Mouse (Mus musculus) heart, adult 8-10 months (tissue): ENCODE measurements at regions not wholly inside any gene's neighbourhood (a gene's known extent, or its start where the extent isn't known, plus 50 kb on each side); places are given as distances from the start of the nearest gene placed in this dataset.
A peak's percentile ranks its signal among the peaks of the same experiment; 100 is the strongest.

Experiments
- DNase-seq: peaks from one replicate; pipeline ENCODE4 v3.0.0; 2022; ENCODE audit warnings: low spot score

DNA sequence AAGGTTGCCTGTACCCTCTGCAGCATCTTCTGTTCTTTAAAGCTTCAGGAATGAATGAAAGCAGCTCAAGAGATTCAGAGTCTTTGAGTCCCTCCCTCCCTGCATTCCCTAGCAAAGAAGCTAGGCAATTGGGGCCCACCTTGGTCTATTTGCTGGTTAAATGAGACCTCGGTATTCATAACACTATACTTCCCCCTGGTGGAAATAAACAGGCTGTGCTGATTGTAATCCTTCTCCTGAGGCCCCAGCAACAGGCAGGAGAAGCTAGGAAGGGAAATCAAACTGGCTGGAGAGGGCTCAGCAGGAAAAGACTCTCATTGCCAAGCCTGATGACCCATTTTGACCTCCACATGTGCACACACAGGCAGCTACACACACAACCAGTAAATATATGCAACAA is 137.1 kb downstream of the Sh3bp4 start:
- DNase-seq: no peak

DNA sequence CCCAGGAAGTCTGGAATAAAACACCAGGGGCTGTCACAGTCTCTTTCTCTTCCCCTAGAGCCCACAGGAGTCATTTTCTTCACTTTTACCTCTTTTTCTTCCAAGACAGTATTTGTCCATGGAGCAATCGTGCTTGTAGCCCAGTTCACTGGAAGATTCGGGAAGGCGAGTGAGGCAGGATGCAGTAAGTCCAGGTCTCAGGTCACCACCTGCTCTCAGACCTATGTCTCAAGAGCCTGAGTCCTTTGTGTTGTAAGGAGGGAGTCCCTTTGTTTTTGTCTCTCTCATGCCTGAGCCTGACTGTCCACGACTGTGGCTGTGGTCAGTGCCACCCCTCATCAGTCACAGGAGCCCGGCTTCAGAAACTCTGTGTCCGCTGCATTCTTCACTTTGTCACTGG is 140.9 kb downstream of the Sh3bp4 start:
- DNase-seq: no peak

DNA sequence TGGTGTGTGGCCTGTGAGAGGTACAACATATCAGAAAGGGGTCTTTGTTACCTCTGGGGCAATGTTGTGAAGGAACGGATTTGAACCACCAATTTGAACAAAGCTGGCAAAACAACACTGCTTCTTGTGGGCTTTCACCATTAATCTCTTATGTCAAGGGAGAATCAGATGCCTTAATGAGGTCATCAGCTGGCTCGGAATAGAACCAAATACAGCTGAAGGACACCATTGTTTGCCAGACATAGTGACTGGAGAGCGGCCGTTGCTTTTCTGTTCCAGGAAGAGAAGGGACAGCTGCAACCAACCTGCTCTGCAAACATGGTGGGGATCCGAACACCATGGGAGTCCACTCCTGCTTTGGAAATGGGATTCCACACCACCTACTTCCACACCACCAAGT is 158.2 kb downstream of the Sh3bp4 start:
- DNase-seq: no peak

DNA sequence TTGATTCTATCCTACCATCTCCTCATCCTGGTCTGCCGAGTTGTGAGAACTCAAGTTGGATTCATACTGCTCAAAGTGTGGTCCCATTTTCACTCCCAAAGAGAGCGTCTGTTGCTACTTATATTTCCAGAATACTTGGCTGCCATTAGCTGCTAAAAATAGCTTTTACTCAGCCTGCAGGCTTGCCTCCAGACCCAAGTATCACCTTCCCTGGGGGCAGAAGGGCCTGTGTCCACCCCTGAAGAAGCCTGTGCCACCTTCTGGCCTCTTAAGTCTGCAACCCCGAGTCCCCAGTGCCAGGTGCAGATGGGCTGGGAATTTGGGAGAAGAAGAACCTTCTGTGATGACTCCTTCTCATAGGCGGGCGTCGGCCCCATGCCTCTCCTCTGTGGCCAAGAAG is 161.5 kb downstream of the Sh3bp4 start:
- no peak for DNase-seq

DNA sequence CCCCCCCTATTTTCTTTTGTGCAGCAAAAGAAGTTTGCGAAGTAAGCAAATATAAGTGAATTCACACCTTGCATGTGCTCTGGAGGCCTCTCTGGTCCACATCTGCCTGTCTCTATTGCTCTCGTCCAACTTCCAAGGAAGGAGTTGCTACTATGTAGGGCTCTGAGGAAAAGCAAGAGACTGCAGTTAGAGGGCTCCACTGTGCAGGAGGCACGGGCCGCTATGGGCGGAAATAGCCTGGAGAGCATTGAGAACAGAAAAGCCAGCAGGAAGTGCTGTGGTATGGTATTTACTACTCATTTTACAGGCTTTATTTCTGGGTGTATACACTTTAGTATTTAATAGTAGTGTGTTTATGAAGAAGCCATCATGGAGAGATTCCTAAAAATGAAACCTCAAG is 162.2 kb downstream of the Sh3bp4 start:
- no peak for DNase-seq

DNA sequence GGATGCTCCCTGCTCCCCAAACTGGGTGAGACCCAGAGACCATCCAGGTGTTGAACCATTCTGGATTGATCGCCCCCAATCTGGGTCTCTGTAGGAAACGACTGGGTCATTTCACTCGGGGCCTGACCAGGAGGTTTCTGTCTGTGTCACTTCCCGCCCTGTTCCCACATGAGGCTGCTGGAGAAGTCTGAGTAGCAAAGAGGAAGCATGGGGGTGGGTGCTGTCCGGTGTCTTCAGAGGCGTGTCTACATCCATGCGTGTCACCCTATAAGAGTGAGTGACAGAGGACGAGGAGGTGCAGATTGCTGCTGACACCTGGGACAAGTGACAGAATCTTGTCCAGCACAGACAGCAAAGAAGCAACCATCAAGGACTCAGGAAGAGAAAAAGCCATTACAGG is 164.7 kb downstream of the Sh3bp4 start:
- no peak for DNase-seq

DNA sequence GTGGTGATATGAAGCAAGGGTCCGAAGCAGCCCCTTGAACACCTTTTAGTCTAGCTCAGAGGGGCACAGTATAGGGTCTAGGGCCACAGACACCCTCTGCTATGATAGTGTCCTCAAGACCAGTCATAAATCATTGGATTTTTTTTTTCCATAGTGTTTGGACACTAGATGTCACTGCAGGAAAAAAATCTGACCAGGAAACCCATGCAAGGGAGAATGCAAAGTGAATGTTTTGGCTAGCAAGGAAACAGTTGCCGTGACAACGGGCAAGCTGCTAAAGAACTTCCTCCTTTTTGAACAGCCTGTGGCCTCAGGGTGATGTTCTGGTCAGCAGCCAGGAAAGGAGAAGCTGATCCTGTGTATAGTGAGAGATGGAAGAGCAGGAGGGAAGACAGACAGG is 165.1 kb downstream of the Sh3bp4 start:
- peak; percentile 76 for DNase-seq

DNA sequence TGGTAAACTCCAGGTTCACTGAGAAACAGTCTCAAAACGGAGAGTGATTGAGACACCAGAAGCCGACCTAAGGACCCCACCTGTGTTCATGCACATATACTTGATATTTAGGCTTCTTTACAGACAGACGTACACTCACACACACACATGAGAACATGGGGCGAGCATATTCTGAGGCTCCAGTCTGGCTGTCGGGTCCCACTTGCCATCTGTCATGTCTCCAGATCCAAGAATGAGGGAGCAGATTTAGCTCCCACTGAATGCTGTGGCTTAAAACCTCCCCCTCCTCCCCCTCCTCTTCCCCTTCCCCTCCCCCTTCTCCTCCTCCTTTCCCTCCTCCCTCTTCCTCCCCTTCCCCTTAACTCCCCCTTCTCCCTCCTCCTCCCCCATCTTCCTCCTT is 167.5 kb downstream of the Sh3bp4 start:
- DNase-seq: no peak

DNA sequence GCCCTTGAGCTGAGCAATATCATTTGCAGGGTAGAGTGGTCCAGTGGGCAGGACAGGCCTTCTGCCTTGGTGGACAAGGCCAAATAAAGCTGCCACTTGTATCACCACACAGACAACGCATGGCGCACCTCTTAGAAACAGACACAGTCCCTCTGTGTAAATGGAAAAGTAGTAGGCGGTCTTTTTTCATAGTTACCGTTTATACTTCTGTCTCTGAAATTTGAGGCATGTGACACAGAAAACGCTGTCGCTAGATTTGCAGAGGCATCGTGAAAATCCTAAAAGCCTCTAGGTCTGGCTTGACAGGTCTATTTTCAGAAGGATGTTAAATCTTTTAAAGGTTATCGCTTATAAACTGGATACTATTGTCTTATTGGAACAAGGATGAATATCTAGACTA is 174.4 kb downstream of the Sh3bp4 start:
- no peak for DNase-seq

DNA sequence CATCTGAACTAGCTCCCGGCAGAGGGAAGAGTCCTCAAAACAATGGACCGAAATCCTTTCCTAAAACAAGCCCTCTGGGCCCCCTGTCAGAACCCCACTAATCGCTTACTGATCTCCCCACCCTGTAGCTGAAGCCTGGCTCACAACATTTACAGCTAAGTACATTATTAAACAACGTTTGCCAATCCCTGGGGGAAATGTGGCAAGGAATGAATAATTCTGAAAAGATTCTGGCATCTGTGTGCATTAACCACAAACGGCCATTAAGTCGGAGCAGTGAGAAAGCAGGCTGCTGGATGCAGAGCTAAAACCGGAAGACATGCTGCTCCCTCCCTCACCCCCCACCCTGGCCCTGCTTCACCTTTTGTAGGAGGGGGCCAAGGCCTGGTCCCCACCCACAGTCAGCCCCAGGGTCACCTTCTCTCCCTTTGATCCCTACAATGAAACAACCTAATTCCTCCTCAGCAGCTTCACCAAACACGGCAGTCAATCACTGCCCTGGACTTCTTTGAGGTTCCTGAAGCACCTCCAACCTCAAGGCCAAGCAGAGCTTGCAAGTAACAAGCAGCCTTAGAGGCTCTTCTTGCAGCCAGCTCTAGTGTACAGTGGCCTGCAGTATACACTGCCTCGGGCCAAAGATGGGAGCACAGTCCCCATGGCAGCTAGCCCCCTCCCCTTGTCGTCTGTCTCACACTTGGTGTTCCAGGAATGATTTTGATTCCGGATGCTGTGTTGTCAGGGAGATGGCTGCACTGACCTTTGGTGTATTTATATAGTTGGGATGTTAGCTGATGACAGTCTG is 175.2 kb downstream of the Sh3bp4 start:
- DNase-seq: no peak

DNA sequence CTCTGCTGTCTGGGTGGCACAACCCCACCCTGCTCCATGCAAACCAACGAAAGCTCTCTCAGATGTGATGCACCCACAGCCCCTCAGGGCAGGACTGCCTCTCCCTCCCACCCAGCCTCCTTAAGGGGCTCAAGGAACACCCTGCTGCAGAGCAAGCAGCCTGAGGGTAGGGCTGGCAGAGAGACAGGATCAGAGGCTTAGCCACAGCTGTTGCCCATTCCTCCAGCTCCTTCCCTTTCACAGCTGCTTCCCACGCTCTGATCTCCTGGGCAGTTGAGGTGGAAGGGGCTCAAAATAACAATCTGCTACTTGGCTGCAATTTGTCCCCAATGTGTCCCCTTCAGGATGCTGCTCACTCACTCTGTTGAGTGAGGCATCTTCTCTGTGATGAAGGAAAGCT is 181.5 kb downstream of the Sh3bp4 start:
- no peak for DNase-seq

DNA sequence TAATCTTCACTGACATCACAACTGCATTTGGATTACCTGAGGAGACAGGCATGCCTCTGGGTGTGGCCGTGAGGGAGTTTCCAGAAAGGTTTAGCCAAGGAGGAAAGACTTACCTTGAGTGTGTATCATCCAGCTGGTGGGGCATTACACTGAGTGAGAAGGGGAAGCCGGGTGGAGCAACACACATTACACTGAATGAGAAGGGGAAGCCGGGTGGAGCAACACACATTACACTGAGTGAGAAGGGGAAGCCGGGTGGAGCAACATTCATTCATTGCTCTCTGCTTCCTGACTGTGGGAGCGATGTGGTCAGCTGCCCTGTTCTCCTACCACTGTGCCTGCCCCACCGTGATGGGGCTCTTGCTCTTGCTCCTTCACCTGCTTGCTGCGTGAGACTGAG is 182.3 kb downstream of the Sh3bp4 start:
- no peak for DNase-seq

DNA sequence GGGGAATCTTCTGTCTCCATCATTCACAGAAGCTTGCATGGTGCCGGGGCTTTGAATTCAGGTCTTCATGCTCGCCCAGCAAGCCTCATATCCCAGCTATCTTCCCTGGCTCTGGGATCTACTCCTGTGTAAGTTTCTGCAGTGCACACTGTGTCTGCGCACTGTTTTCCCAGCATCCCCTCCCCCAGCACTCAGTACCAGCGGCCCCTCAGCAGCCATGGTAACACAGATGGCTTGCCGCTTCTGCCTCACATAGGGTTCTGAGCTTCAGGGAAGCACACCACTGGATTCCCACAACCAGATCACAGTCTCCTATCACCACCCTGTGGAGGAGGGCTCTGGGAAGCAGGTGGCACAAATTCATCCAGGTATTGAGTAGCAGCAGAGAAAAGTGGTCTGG is 187.7 kb downstream of the Sh3bp4 start:
- DNase-seq: no peak

DNA sequence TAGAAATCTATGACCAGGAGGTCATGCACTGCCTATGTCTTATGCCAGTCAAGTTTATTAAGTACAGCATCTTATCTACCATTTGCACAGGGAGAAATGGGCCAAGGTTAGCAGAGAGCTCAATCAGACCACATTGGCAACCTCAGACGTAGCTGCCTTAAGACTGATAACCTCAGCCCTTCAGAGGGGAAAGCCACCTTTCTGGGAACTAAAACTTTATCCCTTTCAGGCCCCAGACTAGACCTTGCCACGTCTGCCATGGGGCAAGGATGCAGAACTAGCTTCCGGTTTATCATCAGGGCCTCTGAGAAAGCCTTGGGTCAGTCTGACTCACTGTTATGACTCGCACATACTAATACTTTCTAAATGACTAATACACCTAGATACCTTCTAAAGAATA is 188.8 kb upstream of the Agap1 start:
- DNase-seq: no peak

DNA sequence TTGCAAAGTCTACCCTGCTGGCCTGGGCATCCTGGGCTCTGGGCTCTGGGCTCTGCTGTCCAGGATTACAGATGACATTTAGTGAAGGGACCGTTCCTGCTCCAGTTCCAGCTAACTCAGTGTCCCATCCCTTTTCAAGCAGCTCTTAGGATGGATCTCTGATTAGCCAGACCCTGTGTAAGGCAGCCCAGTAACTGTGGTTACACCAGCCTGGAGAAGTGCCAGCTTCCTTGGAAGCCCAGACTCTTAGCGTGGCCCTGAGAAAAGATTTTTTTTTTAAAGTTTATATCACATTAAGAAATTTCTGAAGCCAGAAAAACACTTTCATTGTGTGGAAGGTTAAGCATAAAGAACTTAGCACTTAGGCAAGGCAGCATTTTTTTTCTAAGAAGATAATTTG is 185.8 kb upstream of the Agap1 start:
- DNase-seq: no peak

DNA sequence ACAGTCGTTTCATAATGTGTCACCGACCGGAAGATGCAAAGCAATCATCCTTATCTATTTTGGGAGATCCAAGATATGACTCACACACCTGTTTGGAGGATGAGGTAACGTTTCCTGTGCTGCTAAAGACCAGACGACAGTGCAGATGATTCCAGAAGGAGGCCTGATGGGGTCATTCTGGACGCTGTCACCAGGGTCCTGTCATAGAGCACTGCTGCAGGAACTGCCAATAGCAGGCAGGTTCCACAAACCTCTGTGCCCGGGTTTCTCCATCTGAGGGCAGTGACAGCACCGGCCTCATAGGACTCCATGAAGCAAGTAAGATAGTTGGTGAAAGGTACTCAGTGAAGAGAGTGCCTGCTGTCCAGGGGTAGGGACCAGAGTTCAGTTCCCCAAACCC is 182.9 kb upstream of the Agap1 start:
- DNase-seq: no peak

DNA sequence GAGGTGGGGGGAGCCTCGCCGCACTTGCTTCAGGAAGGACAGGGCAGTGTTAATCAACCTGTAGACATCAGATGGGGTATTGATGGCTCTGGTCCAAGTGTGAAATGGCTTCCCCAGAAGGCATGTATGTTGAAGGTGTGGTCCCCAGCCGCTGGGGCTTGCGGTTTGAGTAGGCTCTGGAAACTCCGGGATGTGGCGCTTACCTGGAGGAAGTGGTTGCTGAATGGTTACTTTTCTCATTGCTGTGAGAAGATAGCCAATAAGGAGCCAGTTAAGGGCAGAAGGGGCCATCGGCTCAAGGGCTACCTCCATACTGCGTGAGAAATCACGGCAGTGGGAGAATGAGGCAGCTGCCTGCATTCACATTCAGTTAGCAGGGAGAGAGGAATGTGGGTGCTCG is 181.6 kb upstream of the Agap1 start:
- DNase-seq: no peak

DNA sequence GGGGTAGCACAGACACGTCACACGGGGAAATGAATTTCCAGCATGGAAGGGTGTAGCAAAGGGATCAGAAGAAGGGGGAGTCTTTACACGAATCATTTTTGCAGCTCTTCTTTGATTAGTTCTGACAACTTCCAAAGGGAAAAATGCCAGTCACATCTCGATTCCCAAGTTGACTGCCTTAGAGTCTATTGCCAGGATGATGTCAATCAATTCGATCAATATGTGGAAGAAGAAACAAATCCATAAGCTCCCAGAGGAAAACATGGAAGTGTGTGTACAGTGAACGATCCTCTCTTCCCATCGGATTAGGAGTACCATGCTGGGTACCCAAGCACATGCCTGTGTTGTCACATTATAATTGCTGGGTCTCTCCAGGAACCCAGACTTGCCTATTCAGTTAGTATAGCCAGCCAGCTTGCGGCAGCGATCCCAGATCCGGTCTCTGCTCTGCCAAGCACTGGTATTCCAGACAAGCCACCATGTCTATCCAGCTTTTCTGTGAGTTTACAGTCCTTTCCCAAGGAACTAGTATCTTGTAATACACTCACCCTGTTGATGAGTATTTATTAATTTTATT is 180.7 kb upstream of the Agap1 start:
- DNase-seq: no peak

DNA sequence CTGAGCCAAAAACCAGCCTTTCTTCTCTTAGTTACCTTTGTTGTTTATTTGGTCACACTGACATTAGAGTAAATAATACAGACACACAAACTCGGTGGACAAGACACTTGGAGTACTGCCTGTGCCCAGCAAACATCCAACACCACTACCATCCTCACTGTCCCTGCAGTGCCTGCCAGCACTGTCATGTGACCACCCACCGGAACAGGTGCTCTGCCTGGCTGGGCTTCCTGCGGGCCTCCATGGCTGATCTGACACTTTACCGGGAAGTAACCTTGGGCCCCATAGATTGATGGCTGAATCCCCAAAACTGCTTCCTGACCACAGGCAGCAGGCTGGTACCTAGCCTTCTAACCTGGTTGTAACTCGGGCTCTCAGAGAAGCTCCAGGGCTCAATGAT is 175.2 kb upstream of the Agap1 start:
- no peak for DNase-seq

DNA sequence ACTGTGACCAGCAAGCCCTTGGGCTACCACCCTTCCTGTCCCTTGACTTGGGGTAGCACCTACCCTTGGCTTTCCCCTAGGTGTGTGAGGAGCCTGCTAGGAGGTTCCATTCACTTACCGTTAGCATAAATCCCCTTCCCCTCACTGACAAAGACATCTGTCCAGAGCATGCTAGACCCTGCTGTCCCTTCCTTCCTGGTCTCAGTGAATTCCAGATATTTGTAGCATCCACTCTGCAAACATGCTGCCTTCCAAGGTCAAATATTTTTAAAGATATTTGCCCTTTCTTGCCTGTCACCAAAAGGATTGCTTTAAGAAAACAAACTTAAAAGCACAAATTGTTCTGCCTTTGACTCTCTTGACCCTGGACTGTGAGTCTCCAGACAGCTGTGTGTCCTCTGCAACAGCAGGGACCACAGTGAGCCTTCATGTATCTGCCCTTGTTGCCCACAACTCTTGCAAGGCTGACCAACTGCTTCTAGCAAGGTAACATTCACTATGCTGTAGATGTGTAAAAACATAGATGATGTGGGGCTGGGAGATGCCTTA is 173.4 kb upstream of the Agap1 start:
- DNase-seq: no peak

DNA sequence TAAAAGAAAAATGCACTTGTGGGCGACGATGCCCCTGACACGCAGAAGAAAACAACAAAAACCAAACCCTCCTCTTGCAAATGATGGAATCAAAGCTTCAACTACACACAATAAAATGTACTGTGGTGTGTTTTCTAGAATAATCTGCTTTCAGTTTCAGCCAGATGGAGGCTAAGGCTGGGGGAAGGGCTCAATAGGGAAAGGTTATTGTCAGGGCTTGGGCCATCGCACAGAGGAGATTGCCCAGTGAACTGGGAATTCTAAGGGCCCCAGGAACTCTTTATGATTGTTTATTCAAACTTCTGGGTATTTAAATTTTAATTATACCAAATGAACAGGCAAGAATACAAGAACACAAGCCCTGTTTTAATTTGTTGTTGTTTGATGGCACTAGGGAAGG is 169.6 kb upstream of the Agap1 start:
- DNase-seq: no peak

DNA sequence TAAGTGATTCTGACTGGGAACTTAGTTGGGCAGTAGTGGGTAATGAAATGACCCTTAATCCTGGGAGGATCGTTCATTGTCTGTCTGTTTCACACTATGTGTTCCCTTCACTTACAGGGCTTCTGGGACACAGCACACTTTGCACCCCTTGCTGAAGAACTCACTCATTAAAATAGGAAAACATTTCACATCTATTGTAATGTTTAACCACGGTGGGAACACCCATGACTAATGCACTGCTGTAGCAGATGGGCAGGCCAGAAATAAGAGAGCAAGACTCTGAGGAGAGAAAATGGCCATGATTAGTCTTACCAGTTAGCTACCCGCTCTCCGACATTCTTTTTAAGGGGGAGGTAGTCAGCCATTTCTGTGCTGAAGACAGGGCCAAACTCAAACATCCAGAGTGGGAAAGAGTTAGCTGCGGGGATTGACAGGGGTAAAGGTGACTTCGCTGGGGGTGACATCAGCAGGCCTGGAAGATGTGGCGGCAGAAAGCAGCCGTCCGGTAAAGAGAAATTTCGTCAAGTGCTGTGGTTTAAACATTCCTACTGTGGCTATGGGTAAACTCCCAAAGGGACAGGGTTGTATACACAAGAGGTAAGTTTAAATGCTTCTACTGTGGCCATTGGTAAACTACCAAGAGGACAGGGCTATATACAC is 167.3 kb upstream of the Agap1 start:
- DNase-seq: no peak

DNA sequence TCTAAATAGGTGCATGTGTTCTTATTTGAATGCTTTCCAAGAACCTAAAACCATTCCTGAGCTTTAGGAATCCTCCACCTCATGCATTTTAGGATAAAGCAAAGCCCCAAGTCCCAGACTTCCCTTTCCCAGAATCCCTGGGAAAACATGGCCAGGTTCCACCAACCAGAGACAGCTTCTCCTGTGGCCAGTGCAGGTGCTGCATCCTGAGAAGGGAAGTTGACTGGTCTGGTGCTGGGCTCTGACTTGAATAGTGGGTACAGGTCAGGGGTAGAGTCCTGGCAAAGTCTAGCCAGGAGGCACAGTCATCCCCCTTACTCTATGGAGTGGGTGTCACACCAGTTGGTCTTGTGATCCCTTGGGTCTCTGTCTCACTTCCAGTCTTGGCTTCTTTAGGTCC is 166.6 kb upstream of the Agap1 start:
- no peak for DNase-seq
